Mouse (Mus musculus): Measurements from ENCODE around the gene Olfr1380.

DNA sequence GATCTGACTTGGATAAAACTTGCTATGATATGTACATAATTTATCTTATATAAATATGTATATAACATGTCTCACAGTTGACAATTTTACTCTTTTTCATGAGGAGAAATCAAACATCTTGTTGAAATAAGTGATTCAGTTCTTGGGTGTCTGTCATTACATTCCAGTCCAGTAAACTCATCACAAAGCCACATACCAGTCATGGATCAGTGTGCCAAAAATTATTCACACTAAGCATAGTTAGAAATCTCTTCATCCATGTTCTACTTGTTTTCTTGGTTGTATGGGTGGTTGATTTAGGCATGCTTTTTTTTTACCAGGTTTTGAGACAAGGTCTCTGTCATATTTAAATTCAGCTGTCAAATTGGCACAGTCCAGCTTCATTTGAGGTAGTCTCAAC lies 23.9 kb upstream of the Olfr1380 start:
- TF ChIP-seq CTCF (conservative IDR thresholded peaks at IDR 0.05; ENCODE audit: insufficient read depth, insufficient read length, low read depth, low read length) (no peak), POLR2A (IDR thresholded peaks at IDR 0.05; ENCODE audit: low read depth, low read length) (no peak)
